7 mouse cellular contexts compared by ENCODE assay signal in genomic region chr2:5995538-5995937, GRCm38 (mm10). TPM values are rescaled to one million over a fixed set of nuclear protein-coding genes. Genes with fewer than 3 reads are reported as not detected.
DNase-seq lines count a peak whose midpoint lies in the region; ATAC-seq and TF ChIP-seq lines count a peak whose summit lies in the region.

No protein-coding gene starts in this region.

- no peaks in the 10 kb centered on the region for H3K27me3 ChIP-seq in liver, adult 2 months (ENCODE audit: control insufficient read depth, insufficient read depth, low read length)
- no peaks in the 10 kb centered on the region for H3K27me3 ChIP-seq in liver, embryonic 11.5 days (replicated peaks; ENCODE audit: control insufficient read depth, insufficient read depth, low read length)

- no peak overlapping the region for H3K4me3 ChIP-seq in liver, adult 2 months (ENCODE audit: insufficient read depth, low read depth, low read length)
- H3K4me3 ChIP-seq in liver, embryonic 11.5 days (ENCODE audit: low read depth, low read length): no peak overlapping the region
- no peak overlapping the region for H3K4me3 ChIP-seq in left cerebral cortex, adult 2 months

- 23% methylated on average over 5 of the region's 5 CpGs for WGBS in liver, adult 2 months
- 19% methylated on average over 5 of the region's 5 CpGs for whole genome bisulfite sequencing in liver, embryonic 11.5 days

- H3K9ac ChIP-seq in liver, adult 2 months (ENCODE audit: low read depth, low read length): no peak overlapping the region
- H3K9ac ChIP-seq in liver, embryonic 11.5 days (ENCODE audit: low read depth, low read length): no peak overlapping the region

- DNase-seq in liver, adult 2 months (ENCODE audit: extremely low read depth, low read depth, low spot score): peak; percentile 37
- no peak for DNase-seq in liver, embryonic 11.5 days (ENCODE audit: low spot score)
- DNase-seq in MEL-GATA-1-ER (ENCODE audit: extremely low read depth, low read depth): peak; percentile 12
- peak; percentile 71 for DNase-seq in brain, embryonic 14.5 days (ENCODE audit: low read depth)
- peak; percentile 9 for DNase-seq in gastrocnemius, postnatal 14 days
- DNase-seq in left cerebral cortex, adult 2 months (ENCODE audit: extremely low spot score in 1 of 2, low spot score in 2 of 2): peak in 1 of 2 experiments; percentile 17
- peak; percentile 36 to 46 for DNase-seq in right cerebral cortex, postnatal 10 days (ENCODE audit: low spot score in 2 of 2)

- H3K79me2 ChIP-seq in liver, adult 2 months (ENCODE audit: control insufficient read depth, insufficient read depth, low read length): no peaks in the 10 kb centered on the region; the same call in 1 of the 2 replicates

- no peak for TF ChIP-seq CTCF in liver, adult 2 months (IDR thresholded peaks at IDR 0.05; ENCODE audit: low read depth, low read length)
- TF ChIP-seq CTCF in brain, embryonic 14.5 days (IDR thresholded peaks at IDR 0.05; ENCODE audit: borderline replicate concordance, extremely low read depth, insufficient read depth, insufficient read length): peak; percentile 6; the same call in 1 of the 2 replicates
- peak; percentile 72 for TF ChIP-seq CTCF in left cerebral cortex, adult 2 months (IDR thresholded peaks at IDR 0.05)

- H3K36me3 ChIP-seq in liver, adult 2 months (ENCODE audit: control insufficient read depth, insufficient read depth, low read length): peaks cover 15% of the 10 kb centered on the region
- peaks cover 4% of the 10 kb centered on the region; the same call in 1 of the 2 replicates for H3K36me3 ChIP-seq in liver, embryonic 11.5 days (ENCODE audit: control insufficient read depth, insufficient read depth, low read length)

- no peaks in the 10 kb centered on the region for H3K9me3 ChIP-seq in liver, embryonic 11.5 days (ENCODE audit: control insufficient read depth, low read length)

- no peak for TF ChIP-seq POLR2A in liver, adult 2 months (IDR thresholded peaks at IDR 0.05; ENCODE audit: extremely low read depth, insufficient read depth, low read length)
- no peak for TF ChIP-seq POLR2A in brain, embryonic 14.5 days (IDR thresholded peaks at IDR 0.05; ENCODE audit: borderline replicate concordance, extremely low read depth, insufficient read depth, insufficient read length, poor library complexity, severe bottlenecking)

- no peak for ATAC-seq in liver, embryonic 11.5 days (replicated peaks; ENCODE audit: low FRiP score)

- no peak overlapping the region for H3K27ac ChIP-seq in liver, adult 2 months (replicated peaks; ENCODE audit: insufficient read depth, low read depth, low read length)
- H3K27ac ChIP-seq in liver, embryonic 11.5 days (ENCODE audit: low read depth, low read length): no peak overlapping the region
- no peak overlapping the region for H3K27ac ChIP-seq in left cerebral cortex, adult 2 months

- H3K4me2 ChIP-seq in liver, embryonic 11.5 days: no peak overlapping the region

- H3K4me1 ChIP-seq in liver, adult 2 months (ENCODE audit: control insufficient read depth, insufficient read depth, low read length): no peaks in the 10 kb centered on the region
- no peaks in the 10 kb centered on the region for H3K4me1 ChIP-seq in liver, embryonic 11.5 days (replicated peaks; ENCODE audit: control insufficient read depth, insufficient read depth, low read length)

- intact Hi-C loops in gastrocnemius, postnatal 14 days (cut with DNase I; ENCODE audit: low total_unique reads): no loop called here
- intact Hi-C loops in left cerebral cortex, adult 2 months (cut with DNase I): loop anchor here (1.0 to 10.0 kb wide), 2 partner anchors 173 to 409 kb away; no protein-coding TSS in a partner anchor

RNA-seq across cellular contexts. Expression of gene Upf2, which starts 44.3 kb away (rescaled TPM):
- total RNA-seq in liver, adult 2 months (2014; rRNA removed): 7.7 and 10.1 TPM in 2 replicates
- polyA plus RNA-seq in liver, adult 2 months (2012; rRNA removed): 1.5 and 1.6 TPM in 2 replicates
- polyA plus RNA-seq in liver, embryonic 11.5 days (2014; fragmentation: Nextera tagmentation; extraction: Ambion mirVana): 10.4 and 10.7 TPM in 2 replicates
- 8.9 and 16.6 TPM in 2 replicates for polyA plus RNA-seq in brain, embryonic 14.5 days (2012; rRNA removed)
- 10 to 100 TPM; 12.1 to 12.8 TPM for total RNA-seq in gastrocnemius, postnatal 14 days (2021)
- total RNA-seq in left cerebral cortex, adult 2 months (2021): 10 to 100 TPM; 43.9 to 44.1 TPM

RNA-seq across cellular contexts. Expression of gene Dhtkd1, which starts 52.9 kb away (rescaled TPM):
- 81.6 and 84.2 TPM in 2 replicates for total RNA-seq in liver, adult 2 months (2014; rRNA removed)
- polyA plus RNA-seq in liver, adult 2 months (2012; rRNA removed): 31.3 and 44.1 TPM in 2 replicates
- polyA plus RNA-seq in liver, embryonic 11.5 days (2014; fragmentation: Nextera tagmentation; extraction: Ambion mirVana): 3.5 and 4.8 TPM in 2 replicates
- polyA plus RNA-seq in brain, embryonic 14.5 days (2012; rRNA removed): 9.4 and 16.8 TPM in 2 replicates
- 1 to 10 TPM; 1.4 to 2.3 TPM for total RNA-seq in gastrocnemius, postnatal 14 days (2021)
- total RNA-seq in left cerebral cortex, adult 2 months (2021): 10 to 100 TPM; 10.5 to 13.2 TPM
